Mouse (Mus musculus) gastrocnemius, adult 2 months (tissue): ENCODE measurements around the gene Rasgrf2. TPM values are rescaled to one million over a fixed set of nuclear protein-coding genes. Genes with fewer than 3 reads are reported as not detected.

Source experiments
- DNase-seq: peaks from one replicate; pipeline ENCODE4 v3.0.0; 2022
- H3K27ac ChIP-seq: fragments of 200-600 bp; 2 replicates; pipeline ENCODE4 v1.8.1; 2022; ENCODE audit warnings: mild to moderate bottlenecking
- H3K4me3 ChIP-seq: fragments of 200-600 bp; 2 replicates; pipeline ENCODE4 v1.8.1; 2022; ENCODE audit warnings: mild to moderate bottlenecking, moderate library complexity
- CTCF ChIP-seq: fragments of 200-600 bp; IDR thresholded peaks from 2 replicates; pipeline ENCODE4 v1.8.1; 2022; ENCODE audit warnings: antibody characterized with exemption, mild to moderate bottlenecking, moderate library complexity
- intact Hi-C: fragments of 180-260 bp; cut with DNase I; formaldehyde crosslinking; loops from one replicate; pipeline ENCODE4 v1.15.1; 2025
- total RNA-seq, 2 experiments: library from RNA; stranded (reverse); gene quantifications; 2 replicates each; pipeline ENCODE4 v1.2.3; 2021

Gene Rasgrf2
- total RNA-seq, 2 experiments from 2014 or later: 5.0 to 6.2 TPM

GRCm38 (mm10) chr13:92027951-92028350 lies 103.5 kb downstream of the Rasgrf2 start:
- DNase-seq: no peak
- intact Hi-C loops: no loop called here
- no peak overlapping the region for H3K4me3 ChIP-seq
- no peak for TF ChIP-seq CTCF
- H3K27ac ChIP-seq: peak overlapping the region; percentile 12; the same call in 1 of the 2 replicates

DNA sequence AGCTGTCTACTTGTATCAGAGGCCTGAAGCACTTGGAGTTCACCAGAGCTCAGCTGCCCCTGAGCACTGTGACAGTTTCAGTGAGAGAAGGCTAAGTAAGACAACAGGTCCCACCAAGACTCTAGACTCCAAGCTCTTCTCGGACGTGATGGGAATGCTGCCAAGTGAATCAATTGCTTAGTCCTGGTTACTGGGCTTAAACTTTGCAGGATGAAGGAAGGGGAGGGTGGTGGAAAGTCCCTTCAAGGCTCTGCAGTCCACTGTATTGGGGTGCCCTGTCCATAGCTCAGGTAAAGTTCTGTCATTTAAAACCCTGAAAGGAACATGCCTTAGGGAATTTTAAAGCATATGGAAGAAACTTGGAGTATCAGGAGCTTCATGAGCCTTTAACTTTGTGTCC lies 104.8 kb downstream of the Rasgrf2 start:
- no peak overlapping the region for H3K4me3 ChIP-seq
- intact Hi-C loops: no loop called here

GRCm38 (mm10) chr13:92025124-92025523 lies 106.3 kb downstream of the Rasgrf2 start:
- TF ChIP-seq CTCF: no peak
- H3K4me3 ChIP-seq: no peak overlapping the region
- DNase-seq: no peak
- no peak overlapping the region for H3K27ac ChIP-seq
- intact Hi-C loops: no loop called here

More for the DNA sequence above, 104.8 kb downstream of the Rasgrf2 start:
- no peak for DNase-seq
- H3K27ac ChIP-seq: no peak overlapping the region
- no peak for TF ChIP-seq CTCF

DNA sequence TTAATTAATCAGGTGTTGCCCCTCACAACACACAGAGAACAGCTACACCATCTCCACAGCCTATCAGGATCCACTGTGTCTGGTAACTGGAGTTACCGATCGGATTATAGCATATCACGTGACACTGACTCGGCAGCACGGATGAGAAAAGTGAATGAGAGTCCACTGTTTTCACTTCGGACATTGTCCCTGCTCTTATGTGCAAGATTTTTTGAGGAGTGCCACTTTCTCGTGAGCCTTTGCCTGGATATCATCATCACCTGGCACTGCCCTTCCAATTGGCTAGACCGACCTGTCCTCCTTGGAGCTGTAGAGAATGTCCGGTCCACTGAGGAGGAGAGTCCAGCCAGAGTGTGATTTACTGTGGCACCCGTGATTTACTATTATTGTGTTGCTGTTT lies 109.3 kb downstream of the Rasgrf2 start:
- Histone ChIP-seq H3K27ac (no peak overlapping the region), H3K4me3 (no peak overlapping the region)
- DNase-seq: no peak
- TF ChIP-seq CTCF: no peak
- intact Hi-C loops: no loop called here

GRCm38 (mm10) chr13:91996929-91997328 lies 134.5 kb downstream of the Rasgrf2 start:
- no peak for DNase-seq
- Histone ChIP-seq H3K27ac (no peak overlapping the region), H3K4me3 (no peak overlapping the region)
- TF ChIP-seq CTCF: no peak
- intact Hi-C loops: no loop called here

- intact Hi-C loops: no loop called here
- no peak overlapping the region for H3K27ac ChIP-seq
- no peak overlapping the region for H3K4me3 ChIP-seq
- TF ChIP-seq CTCF: no peak
- no peak for DNase-seq
Measured at GRCm38 (mm10) chr13:91991412-91991811, 140.0 kb downstream of the Rasgrf2 start.

GRCm38 (mm10) chr13:91990709-91991284 lies 140.7 kb downstream of the Rasgrf2 start:
- no peak for TF ChIP-seq CTCF
- intact Hi-C loops: no loop called here
- DNase-seq: no peak
- no peak overlapping the region for H3K27ac ChIP-seq
- no peak overlapping the region for H3K4me3 ChIP-seq

DNA sequence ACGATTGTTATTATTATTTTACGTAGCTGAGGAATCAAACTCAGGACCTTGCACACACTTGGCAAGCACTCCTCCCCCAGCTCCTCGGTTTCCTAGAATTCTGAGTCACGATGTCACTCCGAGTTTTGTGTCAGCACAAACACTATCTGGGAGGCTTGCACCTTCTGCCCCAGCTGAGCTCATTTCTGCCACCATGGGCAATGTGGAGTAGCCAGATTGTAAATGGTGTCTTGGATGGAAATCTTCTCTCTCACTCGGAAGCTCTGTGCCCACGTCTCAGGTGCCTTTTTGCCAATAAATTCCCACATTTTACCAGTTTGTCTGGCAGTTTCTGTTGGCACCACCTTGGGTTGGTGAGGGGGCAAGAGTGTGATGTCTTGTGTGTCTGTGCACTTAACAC lies 143.1 kb downstream of the Rasgrf2 start:
- Histone ChIP-seq H3K4me3 (no peak overlapping the region), H3K27ac (no peak overlapping the region)
- no peak for TF ChIP-seq CTCF
- intact Hi-C loops: no loop called here
- no peak for DNase-seq

- DNase-seq: no peak
- Histone ChIP-seq H3K4me3 (no peak overlapping the region), H3K27ac (no peak overlapping the region)
- intact Hi-C loops: no loop called here
- TF ChIP-seq CTCF: peak; percentile 10; the same call in 1 of the 2 replicates
Measured at GRCm38 (mm10) chr13:91986958-91987357, 144.5 kb downstream of the Rasgrf2 start.

GRCm38 (mm10) chr13:91985915-91986589 lies 145.4 kb downstream of the Rasgrf2 start:
- no peak for DNase-seq
- no peak for TF ChIP-seq CTCF
- Histone ChIP-seq H3K27ac (no peak overlapping the region), H3K4me3 (no peak overlapping the region)
- intact Hi-C loops: no loop called here

DNA sequence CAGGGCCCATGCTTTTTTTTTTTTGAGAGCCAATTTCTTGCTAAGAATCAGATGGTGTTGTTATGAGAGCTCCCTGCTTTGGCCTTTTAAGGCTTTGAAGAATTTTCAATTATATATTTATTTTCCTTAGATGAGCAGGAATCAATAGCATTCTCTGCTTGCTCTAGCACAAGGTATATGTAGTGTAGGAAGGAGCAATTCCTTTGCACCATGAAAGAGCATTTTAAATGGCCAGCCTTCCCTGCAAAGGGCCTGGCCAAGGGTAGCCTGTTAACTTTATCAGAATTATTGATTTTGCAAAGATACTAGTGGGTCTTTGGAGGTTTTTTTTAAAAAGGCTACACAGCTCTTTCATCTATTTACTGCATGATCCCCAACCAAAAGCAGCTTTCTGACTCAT lies 146.4 kb downstream of the Rasgrf2 start:
- TF ChIP-seq CTCF: no peak
- no peak for DNase-seq
- H3K27ac ChIP-seq: no peak overlapping the region
- no peak overlapping the region for H3K4me3 ChIP-seq
- intact Hi-C loops: no loop called here

- no peak overlapping the region for H3K4me3 ChIP-seq
- DNase-seq: no peak
- intact Hi-C loops: no loop called here
- H3K27ac ChIP-seq: no peak overlapping the region
- TF ChIP-seq CTCF: no peak
Measured at GRCm38 (mm10) chr13:91982080-91982479, 149.4 kb downstream of the Rasgrf2 start.

GRCm38 (mm10) chr13:91981414-91981813 lies 150.0 kb downstream of the Rasgrf2 start:
- intact Hi-C loops: no loop called here
- no peak for TF ChIP-seq CTCF

GRCm38 (mm10) chr13:91976971-91977370 lies 154.5 kb downstream of the Rasgrf2 start:
- intact Hi-C loops: no loop called here
- Histone ChIP-seq H3K27ac (no peak overlapping the region), H3K4me3 (no peak overlapping the region)
- DNase-seq: no peak
- TF ChIP-seq CTCF: no peak

More at GRCm38 (mm10) chr13:91981414-91981813, 150.0 kb downstream of the Rasgrf2 start:
- H3K4me3 ChIP-seq: no peak overlapping the region
- no peak overlapping the region for H3K27ac ChIP-seq
- no peak for DNase-seq
